Mouse (Mus musculus): ENCODE measurements around the gene Poc1b. TPM values are rescaled to one million over a fixed set of nuclear protein-coding genes. Genes with fewer than 3 reads are reported as not detected.

Gene Poc1b
- polyA plus RNA-seq, 1 experiment, result 8.0 TPM

- H3K36me3 ChIP-seq (ENCODE audit: control insufficient read depth, insufficient read depth), result no peaks in the 10 kb centered on the region
- no peak overlapping the region for H3ac ChIP-seq (ENCODE audit: control insufficient read depth, insufficient read length)
- no peaks in the 10 kb centered on the region for H3K79me2 ChIP-seq (ENCODE audit: control insufficient read depth, insufficient read depth)
- H3K4me2 ChIP-seq (ENCODE audit: low read depth), result peak overlapping the region; percentile 92
- TF ChIP-seq TCF12 (IDR thresholded peaks at IDR 0.05; ENCODE audit: insufficient read depth, poor library complexity, severe bottlenecking), result no peak
- TF ChIP-seq SRF (IDR thresholded peaks at IDR 0.05; ENCODE audit: control insufficient read depth, insufficient read length, low read depth), result no peak
- no peak for TF ChIP-seq MYOG (IDR thresholded peaks at IDR 0.05; ENCODE audit: control insufficient read depth in 1 of 3, insufficient read depth in 1 of 3, insufficient read length in 2 of 3, low read depth in 2 of 3)
- no peak for TF ChIP-seq TCF3 (IDR thresholded peaks at IDR 0.05; ENCODE audit: insufficient read length, low read depth)
- TF ChIP-seq POLR2A (IDR thresholded peaks at IDR 0.05; ENCODE audit: insufficient read length, low read depth), result no peak
- TF ChIP-seq POLR2AphosphoS2 (IDR thresholded peaks at IDR 0.05; ENCODE audit: insufficient read length, low read depth), result no peak
- no peak for TF ChIP-seq E2F4 (IDR thresholded peaks at IDR 0.05; ENCODE audit: insufficient read depth)
- H3K27me3 ChIP-seq (ENCODE audit: control insufficient read depth, insufficient read depth, insufficient read length), result no peaks in the 10 kb centered on the region
- peak overlapping the region; percentile 11 for H3K4me3 ChIP-seq
These were observed 135.9 kb downstream of the Poc1b start for GRCm38 (mm10) chr10:99242721-99243120.

- H3K4me3 ChIP-seq, result peak overlapping the region; percentile 6
- no peak for TF ChIP-seq SRF (IDR thresholded peaks at IDR 0.05; ENCODE audit: control insufficient read depth, insufficient read length, low read depth)
- TF ChIP-seq MYOD1 (IDR thresholded peaks at IDR 0.05; ENCODE audit: control insufficient read depth in 1 of 3, insufficient read length in 2 of 3, low read depth in 2 of 3), result no peak
- no peak for TF ChIP-seq TCF12 (IDR thresholded peaks at IDR 0.05; ENCODE audit: insufficient read depth, poor library complexity, severe bottlenecking)
- TF ChIP-seq E2F4 (IDR thresholded peaks at IDR 0.05; ENCODE audit: insufficient read depth), result no peak
- no peak for TF ChIP-seq MYOG (IDR thresholded peaks at IDR 0.05; ENCODE audit: control insufficient read depth in 1 of 3, insufficient read depth in 1 of 3, insufficient read length in 2 of 3, low read depth in 2 of 3)
- TF ChIP-seq REST (IDR thresholded peaks at IDR 0.05; ENCODE audit: insufficient read depth, insufficient read length), result no peak
- no peak for TF ChIP-seq POLR2AphosphoS2 (IDR thresholded peaks at IDR 0.05; ENCODE audit: insufficient read length, low read depth)
- TF ChIP-seq TCF3 (IDR thresholded peaks at IDR 0.05; ENCODE audit: insufficient read length, low read depth), result no peak
- no peak for TF ChIP-seq POLR2A (IDR thresholded peaks at IDR 0.05; ENCODE audit: insufficient read length, low read depth)
- no peak for TF ChIP-seq USF1 (IDR thresholded peaks at IDR 0.05; ENCODE audit: low read depth)
- no peak for TF ChIP-seq CEBPB (IDR thresholded peaks at IDR 0.05; ENCODE audit: insufficient read depth, poor library complexity, severe bottlenecking)
- no peak overlapping the region for H3ac ChIP-seq (ENCODE audit: control insufficient read depth, insufficient read length)
- no peaks in the 10 kb centered on the region for H3K36me3 ChIP-seq (ENCODE audit: control insufficient read depth, insufficient read depth)
- no peaks in the 10 kb centered on the region for H3K27me3 ChIP-seq (ENCODE audit: control insufficient read depth, insufficient read depth, insufficient read length)
- peak overlapping the region; percentile 92 for H3K4me2 ChIP-seq (ENCODE audit: low read depth)
- H3K79me2 ChIP-seq (ENCODE audit: control insufficient read depth, insufficient read depth), result no peaks in the 10 kb centered on the region
These were observed 137.2 kb downstream of the Poc1b start for GRCm38 (mm10) chr10:99243907-99244489.

- Histone ChIP-seq H3ac (ENCODE audit: control insufficient read depth, insufficient read length) (no peak overlapping the region), H3K36me3 (ENCODE audit: control insufficient read depth, insufficient read depth) (no peaks in the 10 kb centered on the region), H3K79me2 (ENCODE audit: control insufficient read depth, insufficient read depth) (no peaks in the 10 kb centered on the region), H3K27me3 (ENCODE audit: control insufficient read depth, insufficient read depth, insufficient read length) (no peaks in the 10 kb centered on the region), H3K4me3 (peak overlapping the region; percentile 6), H3K4me2 (ENCODE audit: low read depth) (peak overlapping the region; percentile 92)
- TF ChIP-seq CEBPB (IDR thresholded peaks at IDR 0.05; ENCODE audit: insufficient read depth, poor library complexity, severe bottlenecking) (no peak), E2F4 (IDR thresholded peaks at IDR 0.05; ENCODE audit: insufficient read depth) (no peak), MAX (IDR thresholded peaks at IDR 0.05; ENCODE audit: low read depth) (no peak), MYOG (IDR thresholded peaks at IDR 0.05; ENCODE audit: control insufficient read depth in 1 of 3, insufficient read depth in 1 of 3, insufficient read length in 2 of 3, low read depth in 2 of 3) (no peak), SRF (IDR thresholded peaks at IDR 0.05; ENCODE audit: control insufficient read depth, insufficient read length, low read depth) (no peak), POLR2A (IDR thresholded peaks at IDR 0.05; ENCODE audit: insufficient read length, low read depth) (no peak), USF1 (IDR thresholded peaks at IDR 0.05; ENCODE audit: low read depth) (no peak), MYOD1 (IDR thresholded peaks at IDR 0.05; ENCODE audit: control insufficient read depth in 1 of 3, insufficient read length in 2 of 3, low read depth in 2 of 3) (no peak), TCF3 (IDR thresholded peaks at IDR 0.05; ENCODE audit: insufficient read length, low read depth) (no peak), REST (IDR thresholded peaks at IDR 0.05; ENCODE audit: insufficient read depth, insufficient read length) (no peak)
These were observed 137.9 kb downstream of the Poc1b start for GRCm38 (mm10) chr10:99244655-99245260.

DNA sequence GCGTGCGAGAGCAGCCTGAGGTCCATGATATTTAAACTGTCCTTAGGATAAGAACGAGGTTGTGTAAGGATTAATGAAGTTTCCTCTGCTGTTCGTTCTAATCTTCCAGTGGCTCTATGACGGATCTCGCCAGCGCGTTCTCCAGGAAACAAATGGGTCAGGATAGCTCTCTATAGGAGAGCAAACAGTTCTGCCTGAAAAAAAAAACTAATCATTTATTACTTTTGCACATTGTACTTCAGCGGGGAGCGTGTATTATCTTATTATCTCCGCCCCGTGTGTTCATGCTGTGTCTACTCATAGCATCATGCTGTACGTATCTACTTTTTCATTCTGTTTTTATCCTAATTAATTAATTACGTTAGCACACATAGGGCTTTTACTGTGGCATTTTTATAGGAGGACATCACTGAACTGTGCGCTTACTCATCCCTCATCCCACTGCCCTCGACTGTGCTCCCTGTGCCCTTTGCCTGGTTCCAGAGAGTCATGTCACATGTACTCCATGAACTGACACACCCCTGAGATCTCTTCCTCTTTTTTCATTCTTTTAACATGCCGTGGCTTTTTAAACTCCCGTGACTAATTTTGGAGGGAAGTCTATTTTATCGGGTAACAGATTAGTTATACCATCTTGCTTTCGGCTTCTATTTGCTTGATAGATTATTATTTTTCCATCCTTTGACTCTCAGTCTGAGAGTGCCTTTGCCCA is 140.1 kb downstream of the Poc1b start:
- no peak for TF ChIP-seq MYOD1 (IDR thresholded peaks at IDR 0.05; ENCODE audit: control insufficient read depth in 1 of 3, insufficient read length in 2 of 3, low read depth in 2 of 3)
- TF ChIP-seq TCF3 (IDR thresholded peaks at IDR 0.05; ENCODE audit: insufficient read length, low read depth), result no peak
- no peak for TF ChIP-seq MYOG (IDR thresholded peaks at IDR 0.05; ENCODE audit: control insufficient read depth in 1 of 3, insufficient read depth in 1 of 3, insufficient read length in 2 of 3, low read depth in 2 of 3)
- TF ChIP-seq MAX (IDR thresholded peaks at IDR 0.05; ENCODE audit: low read depth), result no peak
- TF ChIP-seq USF1 (IDR thresholded peaks at IDR 0.05; ENCODE audit: low read depth), result no peak
- TF ChIP-seq E2F4 (IDR thresholded peaks at IDR 0.05; ENCODE audit: insufficient read depth), result no peak
- no peak for TF ChIP-seq REST (IDR thresholded peaks at IDR 0.05; ENCODE audit: insufficient read depth, insufficient read length)
- TF ChIP-seq POLR2A (IDR thresholded peaks at IDR 0.05; ENCODE audit: insufficient read length, low read depth), result no peak
- no peak for TF ChIP-seq CEBPB (IDR thresholded peaks at IDR 0.05; ENCODE audit: insufficient read depth, poor library complexity, severe bottlenecking)
- TF ChIP-seq TCF12 (IDR thresholded peaks at IDR 0.05; ENCODE audit: insufficient read depth, poor library complexity, severe bottlenecking), result no peak
- TF ChIP-seq SRF (IDR thresholded peaks at IDR 0.05; ENCODE audit: control insufficient read depth, insufficient read length, low read depth), result no peak
- no peak for TF ChIP-seq POLR2AphosphoS2 (IDR thresholded peaks at IDR 0.05; ENCODE audit: insufficient read length, low read depth)
- Histone ChIP-seq H3K27me3 (ENCODE audit: control insufficient read depth, insufficient read depth, insufficient read length) (no peaks in the 10 kb centered on the region), H3K4me3 (no peak overlapping the region), H3K79me2 (ENCODE audit: control insufficient read depth, insufficient read depth) (no peaks in the 10 kb centered on the region), H3ac (ENCODE audit: control insufficient read depth, insufficient read length) (no peak overlapping the region), H3K4me2 (ENCODE audit: low read depth) (peak overlapping the region; percentile 43), H3K36me3 (ENCODE audit: control insufficient read depth, insufficient read depth) (no peaks in the 10 kb centered on the region)

Other genes with a start within 250 kb of the Poc1b start
- gene Atp2b1, start 192.6 kb upstream of the Poc1b start, polyA plus RNA-seq (2012; fragmentation: generic; extraction: Trizol), result 36.2 TPM
- gene Galnt4, start 1.1 kb downstream of the Poc1b start, polyA plus RNA-seq (2012; fragmentation: generic; extraction: Trizol), result 4.7 TPM
- gene Phxr2, start 19.3 kb downstream of the Poc1b start, polyA plus RNA-seq (2012; fragmentation: generic; extraction: Trizol), result not detected
- gene Dusp6, start 156.2 kb downstream of the Poc1b start, polyA plus RNA-seq (2012; fragmentation: generic; extraction: Trizol), result 21.6 TPM

Data from myocyte (in vitro differentiated cells).